Mouse (Mus musculus) lung, postnatal 0 days (tissue): ENCODE measurements at regions not wholly inside any gene's neighbourhood (a gene's known extent, or its start where the extent isn't known, plus 50 kb on each side); places are given as distances from the start of the nearest gene placed in this dataset.

Experiments used
- CTCF ChIP-seq: IDR thresholded peaks from 2 replicates; pipeline ENCODE4 v1.5.1; 2016; ENCODE audit warnings: antibody characterized with exemption, mild to moderate bottlenecking
- EP300 ChIP-seq: IDR thresholded peaks from 2 replicates; pipeline ENCODE4 v1.6.1; 2016; ENCODE audit warnings: antibody characterized with exemption, mild to moderate bottlenecking, control low read depth

DNA sequence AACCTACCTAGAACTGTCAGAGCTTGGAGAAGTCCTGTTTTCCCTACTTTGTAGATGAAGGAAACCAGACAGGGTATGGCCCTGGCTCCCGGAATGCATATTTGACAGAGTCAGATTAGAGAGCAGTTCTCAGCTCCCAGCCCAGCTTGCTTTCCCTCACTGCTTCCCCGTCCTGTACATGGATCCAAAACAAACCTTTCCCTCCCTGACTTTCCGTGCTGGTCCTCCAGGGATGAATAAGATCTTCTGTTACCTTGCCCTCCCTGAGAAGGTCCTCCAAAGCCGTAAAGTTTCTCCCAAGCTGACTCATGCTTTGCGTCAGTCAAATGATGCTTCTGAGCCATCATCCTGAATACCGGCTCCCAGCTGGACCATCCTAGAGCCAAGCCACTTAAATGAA, 160.2 kb upstream of the Jmjd1c start:
- TF ChIP-seq EP300 (no peak), CTCF (no peak)
